In the genomic region with DNA sequence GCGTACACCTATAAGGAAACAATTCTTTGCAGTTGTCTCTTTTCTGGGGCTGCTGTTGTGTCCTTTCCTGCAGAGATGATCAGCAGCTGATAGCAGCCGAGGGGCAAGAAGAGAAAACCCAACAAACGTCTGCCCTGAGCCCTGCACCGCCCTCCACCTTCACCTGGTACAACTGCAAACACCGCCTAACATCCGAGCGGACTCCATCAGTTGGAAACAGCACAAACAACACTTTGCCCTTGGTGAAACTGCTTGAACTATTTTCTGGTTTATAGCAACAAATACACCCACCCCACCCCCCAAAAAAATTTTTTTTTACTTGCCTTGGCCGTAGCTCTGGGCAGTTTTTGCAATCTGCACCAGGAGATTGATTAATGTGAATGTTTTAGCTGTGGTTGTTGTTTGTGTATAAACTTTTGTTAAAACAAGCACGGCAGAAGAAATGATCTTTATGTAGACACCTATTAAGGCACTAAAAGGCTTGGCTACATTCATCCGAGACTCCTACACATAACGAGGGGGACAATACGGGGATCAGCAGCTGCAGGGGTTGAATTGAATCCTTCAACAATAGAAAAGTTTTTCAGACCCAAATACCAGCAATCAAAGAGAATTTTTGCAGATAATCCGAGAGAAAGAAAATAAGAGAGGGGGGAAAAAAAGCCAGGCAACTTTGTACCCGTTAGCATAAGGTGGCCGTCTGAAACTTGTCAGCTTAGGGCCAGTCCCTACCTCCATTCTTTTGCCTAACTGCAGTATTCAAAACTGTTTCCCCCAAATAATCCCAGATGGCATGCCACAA, we compare ENCODE assay signal across 10 mouse cellular contexts. TPM values are rescaled to one million over a fixed set of nuclear protein-coding genes. Genes with fewer than 3 reads are reported as not detected.
DNase-seq lines count a peak whose midpoint lies in the region; ATAC-seq and TF ChIP-seq lines count a peak whose summit lies in the region.
"Had no signal": no experiment of that assay in that cellular context is flagged by ENCODE, and none has a peak within 500 bp of the region (broad histone marks: within the 10 kb centered on the region; RNA-seq: fewer than 3 reads in every experiment).

No protein-coding gene starts in this region.

- 0 out of 2 replicates have a peak overlapping the region, but pooled peaks have one; percentile 5 for H3K27ac ChIP-seq in layer of hippocampus, adult 2 months
- peak overlapping the region; percentile 88 for H3K27ac ChIP-seq in forebrain, embryonic 10.5 days
- no peak overlapping the region for H3K27ac ChIP-seq in limb, embryonic 10.5 days
- no peak overlapping the region for H3K27ac ChIP-seq in neural tube, embryonic 15.5 days (replicated peaks)

- TF ChIP-seq CTCF in layer of hippocampus, adult 2 months (conservative IDR thresholded peaks at IDR 0.05), result no peak

- peak overlapping the region; percentile 56 for H3K4me3 ChIP-seq in layer of hippocampus, adult 2 months
- H3K4me3 ChIP-seq in forebrain, embryonic 10.5 days, result peak overlapping the region; percentile 58
- H3K4me3 ChIP-seq in limb, embryonic 10.5 days, result peak overlapping the region; percentile 55; the same call in 1 of the 2 replicates
- H3K4me3 ChIP-seq in neural tube, embryonic 15.5 days (replicated peaks), result peak overlapping the region; percentile 51
- H3K4me3 ChIP-seq: erythroblast, embryonic 14.5 days had no signal

- H3K27me3 ChIP-seq in forebrain, embryonic 10.5 days (ENCODE audit: poor library complexity, severe bottlenecking), result peaks cover 89% of the 10 kb centered on the region
- peaks cover 54% of the 10 kb centered on the region for H3K27me3 ChIP-seq in limb, embryonic 10.5 days (ENCODE audit: low read depth, poor library complexity, severe bottlenecking)
- H3K27me3 ChIP-seq in neural tube, embryonic 15.5 days (replicated peaks), result 0 out of 2 replicates have a peak, but pooled peaks cover 6% of the 10 kb centered on the region

- peak overlapping the region; percentile 48; the same call in 1 of the 2 replicates for H3K9ac ChIP-seq in neural tube, embryonic 15.5 days (replicated peaks)

- ATAC-seq in neural tube, embryonic 15.5 days (ENCODE audit: low FRiP score), result no peak

- 9% methylated on average over 15 of the region's 15 CpGs for WGBS in forebrain, embryonic 10.5 days
- 30% methylated on average over 15 of the region's 15 CpGs for WGBS in limb, embryonic 10.5 days
- 26% methylated on average over 15 of the region's 15 CpGs for WGBS in neural tube, embryonic 15.5 days

- DNase-seq in layer of hippocampus, adult 2 months (ENCODE audit: low spot score in 2 of 2), result no peak
- DNase-seq in layer of hippocampus, adult 8-10 months (ENCODE audit: low spot score in 2 of 2), result no peak
- peak; percentile 41 for DNase-seq in forebrain, embryonic 10.5 days (ENCODE audit: extremely low spot score, low spot score)
- DNase-seq in limb, embryonic 10.5 days (ENCODE audit: low spot score), result no peak
- DNase-seq in adrenal gland, adult 18-20 months (ENCODE audit: low spot score in 2 of 2), result no peak
- no peak for DNase-seq in cerebellum, adult 11 months
- DNase-seq in cerebellum, adult 18-20 months, result no peak
- DNase-seq: kidney, adult 18-20 months had no signal

- peaks cover 23% of the 10 kb centered on the region for H3K4me1 ChIP-seq in forebrain, embryonic 10.5 days
- peaks cover 11% of the 10 kb centered on the region for H3K4me1 ChIP-seq in limb, embryonic 10.5 days
- peaks cover 22% of the 10 kb centered on the region for H3K4me1 ChIP-seq in neural tube, embryonic 15.5 days

- peak overlapping the region; percentile 92 for H3K4me2 ChIP-seq in neural tube, embryonic 15.5 days

- no peaks in the 10 kb centered on the region for H3K36me3 ChIP-seq in forebrain, embryonic 10.5 days (replicated peaks)
- H3K36me3 ChIP-seq in limb, embryonic 10.5 days, result no peaks in the 10 kb centered on the region
- no peaks in the 10 kb centered on the region for H3K36me3 ChIP-seq in neural tube, embryonic 15.5 days

- H3K9me3 ChIP-seq in forebrain, embryonic 10.5 days, result peaks cover 9% of the 10 kb centered on the region
- no peaks in the 10 kb centered on the region for H3K9me3 ChIP-seq in limb, embryonic 10.5 days (replicated peaks)
- H3K9me3 ChIP-seq in neural tube, embryonic 15.5 days (replicated peaks), result no peaks in the 10 kb centered on the region

RNA-seq across cellular contexts. Expression of gene Zfp800, which starts 1.6 kb away (rescaled TPM):
- total RNA-seq in layer of hippocampus, adult 2 months (2021), result 10 to 100 TPM; 20.7 to 25.7 TPM
- 10 to 100 TPM; 20.6 to 27.7 (median 24.6) TPM for total RNA-seq in layer of hippocampus, adult 8-10 months (2022)
- polyA plus RNA-seq in forebrain, embryonic 10.5 days (2016; fragmentation: Nextera tagmentation; extraction: Ambion mirVana), result 22.0 and 22.8 TPM in 2 replicates
- polyA plus RNA-seq in limb, embryonic 10.5 days (2016; fragmentation: Nextera tagmentation; extraction: Ambion mirVana), result 10.5 and 12.2 TPM in 2 replicates
- polyA plus RNA-seq in neural tube, embryonic 15.5 days (2015; fragmentation: Nextera tagmentation; extraction: Ambion mirVana), result 21.1 and 21.3 TPM in 2 replicates
- 10 to 100 TPM; 23.9 to 29.5 TPM for total RNA-seq in adrenal gland, adult 18-20 months (2021)

RNA-seq across cellular contexts. Expression of gene Arf5, which starts 27.1 kb away (rescaled TPM):
- 100 to 1,000 TPM; 285 to 294 TPM for total RNA-seq in layer of hippocampus, adult 2 months (2021)
- total RNA-seq in layer of hippocampus, adult 8-10 months (2022), result 100 to 1,000 TPM; 233 to 249 (median 241) TPM
- polyA plus RNA-seq in forebrain, embryonic 10.5 days (2016; fragmentation: Nextera tagmentation; extraction: Ambion mirVana), result 269 and 281 TPM in 2 replicates
- polyA plus RNA-seq in limb, embryonic 10.5 days (2016; fragmentation: Nextera tagmentation; extraction: Ambion mirVana), result 251 and 298 TPM in 2 replicates
- polyA plus RNA-seq in neural tube, embryonic 15.5 days (2015; fragmentation: Nextera tagmentation; extraction: Ambion mirVana), result 429 and 444 TPM in 2 replicates
- total RNA-seq in adrenal gland, adult 18-20 months (2021), result 100 to 1,000 TPM; 139 to 163 TPM

RNA-seq across cellular contexts. Expression of gene Fscn3, which starts 31.3 kb away (rescaled TPM):
- total RNA-seq in layer of hippocampus, adult 2 months (2021), result not detected
- total RNA-seq in layer of hippocampus, adult 8-10 months (2022), result not detected
- 0.14 TPM in 1 of 2 replicates, not detected in the other for polyA plus RNA-seq in forebrain, embryonic 10.5 days (2016; fragmentation: Nextera tagmentation; extraction: Ambion mirVana)
- not detected in 2 replicates for polyA plus RNA-seq in limb, embryonic 10.5 days (2016; fragmentation: Nextera tagmentation; extraction: Ambion mirVana)
- not detected in 2 replicates for polyA plus RNA-seq in neural tube, embryonic 15.5 days (2015; fragmentation: Nextera tagmentation; extraction: Ambion mirVana)
- total RNA-seq in adrenal gland, adult 18-20 months (2021), result not detected
- polyA plus RNA-seq: erythroblast, embryonic 14.5 days had no signal

RNA-seq across cellular contexts. Expression of gene Gcc1, which starts 31.9 kb away (rescaled TPM):
- 10 to 100 TPM; 17.9 to 23.0 TPM for total RNA-seq in layer of hippocampus, adult 2 months (2021)
- 10 to 100 TPM; 16.3 to 20.5 (median 18.9) TPM for total RNA-seq in layer of hippocampus, adult 8-10 months (2022)
- 10.6 and 11.2 TPM in 2 replicates for polyA plus RNA-seq in forebrain, embryonic 10.5 days (2016; fragmentation: Nextera tagmentation; extraction: Ambion mirVana)
- polyA plus RNA-seq in limb, embryonic 10.5 days (2016; fragmentation: Nextera tagmentation; extraction: Ambion mirVana), result 8.3 and 10.7 TPM in 2 replicates
- 11.0 and 12.8 TPM in 2 replicates for polyA plus RNA-seq in neural tube, embryonic 15.5 days (2015; fragmentation: Nextera tagmentation; extraction: Ambion mirVana)
- total RNA-seq in adrenal gland, adult 18-20 months (2021), result 10 to 100 TPM; 15.2 to 18.1 TPM

RNA-seq across cellular contexts. Expression of gene Pax4, which starts 52.9 kb away (rescaled TPM):
- total RNA-seq in layer of hippocampus, adult 2 months (2021), result not detected
- total RNA-seq in layer of hippocampus, adult 8-10 months (2022), result not detected
- 0.12 TPM in 1 of 2 replicates, not detected in the other for polyA plus RNA-seq in forebrain, embryonic 10.5 days (2016; fragmentation: Nextera tagmentation; extraction: Ambion mirVana)
- polyA plus RNA-seq in limb, embryonic 10.5 days (2016; fragmentation: Nextera tagmentation; extraction: Ambion mirVana), result not detected in 2 replicates
- not detected in 2 replicates for polyA plus RNA-seq in neural tube, embryonic 15.5 days (2015; fragmentation: Nextera tagmentation; extraction: Ambion mirVana)
- total RNA-seq in adrenal gland, adult 18-20 months (2021), result not detected
- polyA plus RNA-seq: erythroblast, embryonic 14.5 days had no signal

Comparison
In these comparisons a context has a peak if more than half of its experiments do, and no peak if none do; other contexts are left out.
1. H3K27ac ChIP-seq: peak in layer of hippocampus, adult 2 months (single experiment) and forebrain, embryonic 10.5 days (single experiment); none in limb, embryonic 10.5 days (single experiment) and neural tube, embryonic 15.5 days (single experiment).
2. Peak in every context shown above with its lines, with median percentiles within 50 percentile points of each other: H3K4me3 ChIP-seq.